Mouse (Mus musculus): ENCODE measurements around the gene Pkmyt1.

The Pkmyt1 gene

DNA sequence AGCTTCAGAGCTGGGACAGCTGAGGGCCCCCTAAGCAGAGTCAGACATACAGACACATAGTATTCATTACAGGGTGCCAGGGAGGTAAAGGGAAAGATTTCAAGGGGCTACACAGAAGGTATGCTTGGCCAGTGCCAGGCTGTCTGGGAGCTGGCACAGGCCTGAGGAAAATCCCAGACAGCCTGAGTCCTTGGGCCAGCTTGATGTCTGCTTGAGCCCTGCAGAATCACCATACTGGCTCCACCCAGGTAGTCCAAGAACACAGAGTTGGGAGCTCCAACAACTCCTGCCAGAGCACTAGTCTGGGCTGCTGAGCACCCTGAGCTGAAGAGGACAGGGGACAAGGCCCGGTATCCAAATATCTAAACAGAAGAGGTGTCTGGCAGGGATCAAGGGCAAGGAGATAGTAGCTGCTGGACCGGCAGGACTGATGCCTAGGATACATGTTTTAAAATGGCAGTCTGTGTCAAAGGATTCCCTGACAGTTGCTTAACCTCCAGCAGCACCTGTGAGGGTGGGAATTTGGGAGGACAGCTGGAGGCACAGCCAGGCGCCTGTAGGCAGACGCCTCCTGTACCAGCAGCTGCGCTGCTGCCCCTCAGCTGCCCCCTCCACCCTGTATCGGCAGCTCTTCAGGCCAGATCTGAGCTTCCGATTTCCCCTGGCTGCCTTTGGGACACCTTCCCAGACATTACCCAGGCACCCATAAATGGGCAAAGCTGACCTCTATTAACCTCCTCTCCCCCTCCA, 3.6 kb upstream of the Pkmyt1 start, which contains the start of gene 1520401A03Rik:
Gene 1520401A03Rik (minus strand): TSS at position 408 of the 750 bp plus-strand sequence.
- DNase-seq (ENCODE audit: low spot score) = no peak

DNA sequence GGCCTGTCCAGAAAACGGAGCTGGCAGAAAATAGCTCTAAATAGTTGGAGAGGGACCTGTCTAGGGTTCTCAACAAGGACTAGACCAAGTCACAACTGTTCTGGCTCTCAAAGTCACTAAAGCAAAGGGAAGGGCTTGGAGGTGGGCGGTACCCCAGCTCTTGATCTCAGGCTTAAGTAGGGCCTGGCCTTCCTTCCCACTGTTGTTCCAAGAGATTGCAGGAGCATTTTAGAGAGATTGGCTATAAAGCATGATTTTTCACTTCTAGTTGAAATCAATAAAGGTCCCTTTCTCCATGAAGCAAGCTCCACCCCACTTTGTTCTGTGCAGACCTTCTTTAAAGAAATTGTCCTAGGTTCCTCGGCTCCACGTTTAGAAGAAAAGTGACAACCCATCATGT, 659 bp upstream of the Pkmyt1 start:
- DNase-seq (ENCODE audit: low spot score) = no peak

- peak; percentile 79 for DNase-seq (ENCODE audit: low spot score)
Observed at GRCm38 (mm10) chr17:23726758-23727142, 614 bp downstream of the Pkmyt1 start.

DNA sequence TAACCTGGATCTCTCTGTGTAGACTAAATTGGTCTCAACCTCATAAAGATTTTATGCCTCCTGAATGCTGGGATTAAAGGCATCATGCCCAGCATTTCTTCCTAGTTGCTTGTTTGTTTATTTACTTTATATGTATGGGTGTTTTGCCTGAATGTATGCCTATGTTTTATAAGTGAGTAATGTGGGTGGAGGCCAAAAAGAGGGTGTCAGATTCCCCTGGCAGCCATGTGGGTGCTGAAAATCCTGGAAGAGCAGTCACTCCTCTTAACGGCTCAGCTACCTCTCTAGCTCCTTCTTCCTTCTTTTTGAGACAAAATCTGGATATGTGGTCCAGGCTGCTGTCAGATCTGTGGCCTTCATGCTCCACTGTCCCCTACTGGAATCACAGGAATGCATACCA, 4.3 kb downstream of the Pkmyt1 start:
- no peak for DNase-seq (ENCODE audit: low spot score)

DNA sequence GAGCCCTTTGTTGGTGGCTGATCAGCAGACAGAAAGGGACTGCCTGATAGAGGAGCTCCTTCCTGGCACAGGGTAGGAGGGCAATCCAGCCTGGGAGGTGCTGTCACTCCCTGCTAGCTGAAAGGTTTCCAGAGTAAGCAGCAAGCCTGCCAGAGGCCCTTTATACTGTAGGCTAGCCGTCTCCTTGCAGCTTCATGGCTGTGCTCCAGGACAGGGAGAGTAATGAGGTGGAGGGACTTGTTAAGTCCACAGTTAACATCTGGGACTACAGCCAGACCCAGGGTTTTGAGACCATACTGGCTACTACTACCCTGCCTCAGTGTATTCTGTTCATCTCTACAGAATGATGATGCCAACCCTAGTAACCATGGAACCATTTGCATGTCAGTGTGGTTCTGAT, 8.2 kb downstream of the Pkmyt1 start:
- no peak for DNase-seq (ENCODE audit: low spot score)

GRCm38 (mm10) chr17:23737493-23738445, 11.6 kb downstream of the Pkmyt1 start:
- peak; percentile 22 for DNase-seq (ENCODE audit: low spot score)

GRCm38 (mm10) chr17:23738836-23739201, 12.7 kb downstream of the Pkmyt1 start:
- DNase-seq (ENCODE audit: low spot score) = peak; percentile 9

- peak; percentile 60 for DNase-seq (ENCODE audit: low spot score)
Observed at GRCm38 (mm10) chr17:23739202-23740135, 13.3 kb downstream of the Pkmyt1 start.

- peak; percentile 85 for DNase-seq (ENCODE audit: low spot score)
Observed at GRCm38 (mm10) chr17:23740136-23740584, 14.0 kb downstream of the Pkmyt1 start.

DNA sequence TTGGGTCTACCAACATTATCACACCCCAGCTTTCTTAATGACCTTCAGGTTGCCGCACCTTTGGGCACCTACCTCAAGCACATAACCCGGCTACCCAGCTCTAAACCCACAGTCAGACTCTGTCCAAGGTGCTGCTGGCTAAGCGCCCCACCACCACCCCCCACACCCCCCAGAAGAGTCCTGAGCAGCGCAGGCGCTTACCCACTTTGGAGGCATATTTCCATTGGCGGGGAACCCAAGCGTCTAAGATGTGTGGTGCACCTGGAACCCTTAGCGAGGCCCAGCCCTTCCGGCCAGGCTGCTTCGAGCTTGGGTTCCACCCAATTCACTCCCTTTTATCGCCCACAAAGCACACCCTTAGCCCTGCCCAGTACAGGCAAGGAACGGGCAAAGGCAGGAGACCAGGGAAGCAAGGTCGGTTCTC, 14.5 kb downstream of the Pkmyt1 start, which contains the start of gene Paqr4:
Gene Paqr4 (minus strand): TSS at position 270 of the 424 bp plus-strand sequence.
- no peak for DNase-seq (ENCODE audit: low spot score)

DNA sequence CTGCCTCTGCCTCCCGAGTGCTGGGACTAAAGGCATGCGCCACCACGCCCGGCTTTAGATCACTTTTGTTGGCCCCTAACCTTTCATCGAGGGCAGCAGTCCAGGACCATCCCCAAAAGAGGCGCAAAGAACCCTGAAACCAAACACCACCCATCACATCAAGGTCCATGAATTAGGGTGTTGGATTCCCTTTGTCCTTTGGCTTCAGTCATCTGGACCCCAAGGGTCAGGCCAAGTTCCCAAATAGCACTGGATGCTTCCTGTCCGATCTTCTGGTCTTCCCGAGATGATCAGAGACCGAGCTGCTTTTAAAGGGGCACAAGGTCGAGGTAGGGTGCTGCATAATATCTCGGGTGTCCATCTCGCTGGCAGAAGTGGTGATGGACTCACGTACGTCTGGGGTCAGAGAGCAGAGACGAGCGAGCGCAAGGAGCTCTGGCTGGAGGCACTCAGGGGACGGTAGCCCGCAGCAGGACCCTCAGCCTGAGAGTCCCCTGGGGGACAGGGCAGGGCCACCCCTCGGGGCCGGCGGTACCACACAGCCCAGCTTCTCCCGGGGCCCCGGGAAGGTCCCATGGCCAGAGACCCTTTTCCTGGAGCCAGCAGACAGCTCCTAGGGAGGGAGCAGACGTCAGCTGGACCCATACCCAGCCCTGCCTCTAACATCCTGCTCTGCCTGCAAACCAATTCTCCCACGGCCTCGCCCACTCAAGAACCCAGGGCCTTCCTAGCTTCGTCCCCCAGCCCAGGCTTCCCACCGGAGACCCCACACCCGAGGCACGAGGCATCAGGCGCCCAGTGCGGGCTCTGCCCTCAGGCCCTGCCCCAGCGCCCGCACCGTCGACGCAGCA, 15.4 kb downstream of the Pkmyt1 start:
- DNase-seq (ENCODE audit: low spot score) = no peak

DNA sequence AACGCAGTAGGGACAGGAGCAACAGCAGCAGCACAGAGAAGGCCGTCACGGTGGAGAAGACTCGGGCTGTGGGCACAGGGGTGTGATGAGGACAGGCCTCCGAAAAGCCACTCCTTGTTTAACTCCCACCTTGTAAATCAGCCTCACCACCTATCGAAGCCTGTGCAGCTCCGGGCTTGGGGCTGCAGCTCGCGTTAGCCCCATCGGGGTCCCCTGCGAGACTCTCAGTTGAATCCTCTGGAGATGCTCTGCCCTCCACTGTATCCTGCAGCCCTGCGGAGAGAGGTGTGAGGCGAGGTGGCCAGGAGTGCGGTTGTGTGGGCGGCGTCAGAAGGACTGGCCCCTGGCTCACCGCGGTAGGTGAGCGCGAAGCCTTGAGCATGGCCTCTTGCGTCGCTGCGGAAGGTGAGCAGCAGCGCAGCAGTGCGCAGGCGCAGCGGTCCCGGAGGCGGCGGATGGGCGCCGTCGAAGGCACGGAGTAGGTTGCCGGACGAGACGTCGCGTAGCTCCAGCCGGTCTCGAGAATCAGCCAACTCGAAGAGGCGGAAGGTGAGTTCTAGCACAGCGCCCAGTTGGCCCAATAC, 16.2 kb downstream of the Pkmyt1 start:
- DNase-seq (ENCODE audit: low spot score) = peak; percentile 46

GRCm38 (mm10) chr17:23742941-23743340, 16.8 kb downstream of the Pkmyt1 start:
- peak; percentile 5 for DNase-seq (ENCODE audit: low spot score)

GRCm38 (mm10) chr17:23744076-23744475, 17.9 kb downstream of the Pkmyt1 start:
- DNase-seq (ENCODE audit: low spot score) = peak; percentile 19

- peak; percentile 15 for DNase-seq (ENCODE audit: low spot score)
Observed at GRCm38 (mm10) chr17:23744651-23745050, 18.5 kb downstream of the Pkmyt1 start.

DNA sequence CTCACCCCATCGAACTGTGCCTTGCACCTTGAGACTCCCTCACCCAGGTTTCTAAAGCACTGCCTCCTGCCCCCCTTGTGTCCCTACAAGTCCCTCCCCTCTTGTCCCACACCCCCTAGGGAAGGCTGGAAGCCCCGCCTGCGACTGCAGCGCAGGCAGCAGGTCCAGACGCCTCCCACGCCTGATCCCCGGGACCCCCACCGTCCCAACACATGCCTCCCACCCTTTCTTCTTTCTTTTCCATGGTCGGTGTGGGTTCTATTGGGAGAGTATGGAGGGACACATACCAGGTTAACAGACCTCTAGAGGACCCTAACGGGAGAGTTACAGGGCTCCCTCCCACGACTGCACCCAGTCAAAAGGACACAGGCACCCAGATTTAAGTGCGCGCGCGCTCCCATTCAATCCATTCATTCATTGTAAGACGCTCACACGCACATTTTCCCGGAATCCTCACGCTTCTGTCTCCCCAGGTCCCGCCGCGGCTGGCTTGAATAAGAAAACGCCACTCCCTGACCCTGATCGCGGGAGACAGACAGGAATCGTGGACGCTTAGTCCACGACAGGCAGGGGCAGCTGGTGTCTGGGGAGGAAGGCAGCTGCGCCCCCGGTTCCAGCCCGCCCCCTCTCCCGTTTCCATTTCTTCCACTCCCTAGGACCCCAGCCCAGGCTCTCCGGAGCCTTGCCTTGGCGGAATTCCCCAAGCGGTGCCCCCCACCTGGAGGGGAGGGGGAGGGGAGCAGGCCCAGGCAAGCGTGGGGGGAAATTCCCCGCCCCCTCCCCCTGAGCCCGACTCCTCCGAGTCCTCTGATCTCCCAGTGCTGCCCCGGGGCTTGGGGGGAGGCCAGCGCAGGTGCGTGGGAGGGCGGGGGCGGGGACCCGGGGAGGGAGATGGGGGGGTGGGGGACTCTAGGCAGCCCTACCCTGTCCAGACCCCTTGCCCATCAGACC, 19.4 kb downstream of the Pkmyt1 start, which contains the start of gene Kremen2:
Gene Kremen2 (minus strand): TSS at position 533 of the 951 bp plus-strand sequence.
- peak; percentile 41 for DNase-seq (ENCODE audit: low spot score)

DNA sequence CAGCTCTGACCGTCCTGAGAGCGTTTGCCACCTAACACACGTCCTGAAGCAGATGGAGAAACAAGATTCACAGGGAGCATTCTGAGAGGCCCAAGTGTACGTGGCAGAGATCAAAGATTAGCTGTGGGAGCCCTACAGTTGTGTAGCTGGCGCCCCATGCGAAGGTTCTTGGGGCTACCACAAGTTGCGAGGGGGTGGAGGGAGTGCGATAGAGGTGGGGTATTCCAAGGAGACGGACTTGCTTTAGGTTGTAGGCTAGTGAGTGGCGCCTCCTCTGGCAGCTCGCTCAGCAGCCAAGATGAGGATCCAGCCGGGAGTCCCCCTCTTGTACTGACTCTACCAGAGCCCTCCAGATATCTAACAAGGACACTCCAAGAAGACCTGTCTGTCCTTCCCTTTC, 20.2 kb downstream of the Pkmyt1 start:
- DNase-seq (ENCODE audit: low spot score) = peak; percentile 51

DNA sequence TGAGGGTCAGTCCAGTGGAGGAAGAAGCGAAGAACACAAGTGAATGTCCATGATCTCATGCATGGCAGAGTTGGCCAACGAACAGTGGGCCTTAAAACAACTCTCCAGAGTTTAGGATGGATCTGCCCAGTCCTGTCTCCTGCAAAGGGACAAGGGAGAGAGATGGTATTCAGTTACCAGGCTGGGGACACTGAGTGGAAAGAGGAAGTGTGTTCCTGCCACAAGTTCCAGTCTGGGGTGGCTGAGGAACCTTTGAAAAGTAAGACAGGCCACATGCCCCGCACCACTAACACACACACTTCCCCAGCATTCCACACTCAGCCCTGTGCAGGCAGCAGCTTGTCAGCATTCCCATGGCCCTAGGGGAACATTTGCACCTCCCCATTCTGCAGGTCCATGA, 20.6 kb downstream of the Pkmyt1 start:
- DNase-seq (ENCODE audit: low spot score) = no peak

GRCm38 (mm10) chr17:23747471-23747870, 21.3 kb downstream of the Pkmyt1 start:
- no peak for DNase-seq (ENCODE audit: low spot score)

Measured in retina, embryonic 14.5 days (tissue).